Mouse (Mus musculus) granulocyte monocyte progenitor cell, adult 5-6 weeks (primary cell): Measurements from ENCODE around the gene Cwh43. TPM values are rescaled to one million over a fixed set of nuclear protein-coding genes. Genes with fewer than 3 reads are reported as not detected.
"Not testable (repeated sequence)": the region's sequence is repeated elsewhere in the genome, so short reads cannot be mapped to it uniquely, and the experiment has no call there.

Experiments used
- ATAC-seq: replicated peaks from 2 replicates; pipeline ENCODE4 v1.8.0; 2016; ENCODE audit warnings: mild to moderate bottlenecking, moderate TSS enrichment, inconsistent platforms; ENCODE audit not compliant: poor library complexity, severe bottlenecking
- total RNA-seq, 2 experiments: library from RNA; stranded (forward) in 1 of 2; stranded (reverse) in 1 of 2; fragments of 200-712, 200-1000 nt in 1 of 2; fragments of >200 nt in 1 of 2; fragmentation: Nextera tagmentation in 1 of 2; gene quantifications; 2 replicates each; pipeline ENCODE4 v1.2.3; 2014 to 2017

Cwh43 gene
- total RNA-seq, 2 experiments from 2014 or later, result not detected

- ATAC-seq, result no peak
Measured at GRCm38 (mm10) chr5:73468462-73469433, 62.9 kb downstream of the Cwh43 start.

GRCm38 (mm10) chr5:73474412-73475405, 68.8 kb downstream of the Cwh43 start:
- ATAC-seq, result no peak

DNA sequence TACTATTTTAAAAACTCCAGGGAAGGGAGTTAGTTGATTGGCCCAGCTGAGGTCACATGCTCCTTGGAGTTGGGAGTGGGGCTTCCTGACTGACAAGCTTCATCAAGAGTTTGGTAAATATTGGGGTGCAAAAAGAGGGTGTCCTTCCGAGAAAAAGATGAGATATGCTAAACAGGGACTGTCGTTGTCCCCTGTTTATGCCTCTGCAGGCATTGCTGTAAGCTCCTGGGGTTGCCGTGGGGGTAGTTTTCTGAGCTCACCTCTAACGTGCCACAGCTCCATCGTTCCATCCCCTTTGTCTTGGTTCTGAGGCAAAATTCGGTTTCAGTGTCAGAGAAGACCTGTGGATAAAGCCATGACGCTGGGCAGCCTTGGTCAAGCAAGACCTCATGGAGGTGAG, 74.8 kb downstream of the Cwh43 start, which contains the start of gene Dcun1d4:
TSS of gene Dcun1d4 (plus strand) at position 301 of the 400 bp plus-strand sequence.
- no peak for ATAC-seq

- ATAC-seq, result no peak
Measured at GRCm38 (mm10) chr5:73481401-73481800, 75.5 kb downstream of the Cwh43 start.

- ATAC-seq, result not testable (repeated sequence)
Measured at GRCm38 (mm10) chr5:73482381-73482780, 76.5 kb downstream of the Cwh43 start.

GRCm38 (mm10) chr5:73484016-73484615, 78.2 kb downstream of the Cwh43 start:
- ATAC-seq, result no peak

GRCm38 (mm10) chr5:73486451-73486850, 80.6 kb downstream of the Cwh43 start:
- ATAC-seq, result no peak

- ATAC-seq, result no peak
Measured at GRCm38 (mm10) chr5:73489915-73490314, 84.0 kb downstream of the Cwh43 start.

DNA sequence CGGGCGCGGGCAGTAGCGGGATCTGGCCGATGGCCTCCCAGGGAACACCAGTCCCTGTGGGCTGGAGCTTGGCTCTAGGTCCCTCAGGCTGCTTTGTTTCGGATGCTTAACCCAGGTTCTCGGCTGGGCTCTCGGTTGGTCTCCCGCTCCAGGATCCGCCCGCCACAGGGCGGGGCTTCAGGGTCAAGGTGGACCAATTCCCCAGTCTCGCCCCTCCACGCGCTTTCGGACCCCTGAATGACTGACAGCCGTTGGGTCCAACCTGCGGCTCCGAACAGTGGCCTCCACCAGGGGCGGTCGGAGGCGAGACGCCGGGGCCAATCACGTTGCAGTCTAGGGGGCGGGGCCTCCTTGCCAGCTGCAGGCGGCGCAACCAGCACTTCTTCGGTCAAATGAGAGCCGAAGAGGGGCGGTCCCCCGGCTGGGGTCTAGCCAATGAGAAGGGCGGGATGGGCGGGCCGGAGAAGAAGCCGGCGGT, 84.8 kb downstream of the Cwh43 start:
- ATAC-seq, result peak; percentile 87

DNA sequence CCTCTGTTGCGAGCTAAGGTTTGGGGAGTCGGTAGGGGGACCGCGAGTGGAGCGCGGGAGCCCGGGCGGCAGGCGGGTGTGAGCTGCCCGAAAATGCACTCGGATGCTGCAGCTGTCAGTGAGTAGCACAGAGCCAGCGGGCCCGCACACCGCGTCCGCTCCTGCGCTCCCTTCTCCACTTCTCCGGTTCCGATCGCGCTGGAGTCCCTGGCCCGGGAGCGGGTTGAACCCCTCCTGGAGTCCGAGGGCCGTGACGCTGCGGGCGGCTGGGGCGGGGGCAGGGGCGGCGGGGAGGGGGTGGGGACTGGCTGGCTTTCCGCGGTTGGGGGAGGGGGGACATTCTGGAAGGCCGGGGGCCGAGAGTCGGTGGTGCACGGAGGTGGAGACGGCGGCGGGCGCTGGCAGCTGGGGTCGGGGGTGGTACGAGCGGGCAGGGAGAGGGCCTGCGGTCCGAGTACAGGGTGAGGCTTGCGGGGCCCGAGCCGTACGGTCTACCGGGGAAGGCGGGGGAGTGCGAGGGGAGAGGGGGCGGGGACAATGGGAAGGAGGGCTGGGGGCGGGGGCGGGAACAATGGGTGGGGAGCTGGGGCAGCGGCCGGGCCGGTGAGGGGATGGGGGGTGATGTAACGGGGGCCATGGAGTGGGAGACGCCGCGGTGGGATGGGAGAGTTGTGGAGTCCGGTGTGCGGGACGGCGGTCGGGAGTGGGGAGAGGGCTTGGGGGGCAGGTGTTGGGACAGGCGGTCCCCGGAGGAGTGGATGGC, 85.4 kb downstream of the Cwh43 start:
- no peak for ATAC-seq

DNA sequence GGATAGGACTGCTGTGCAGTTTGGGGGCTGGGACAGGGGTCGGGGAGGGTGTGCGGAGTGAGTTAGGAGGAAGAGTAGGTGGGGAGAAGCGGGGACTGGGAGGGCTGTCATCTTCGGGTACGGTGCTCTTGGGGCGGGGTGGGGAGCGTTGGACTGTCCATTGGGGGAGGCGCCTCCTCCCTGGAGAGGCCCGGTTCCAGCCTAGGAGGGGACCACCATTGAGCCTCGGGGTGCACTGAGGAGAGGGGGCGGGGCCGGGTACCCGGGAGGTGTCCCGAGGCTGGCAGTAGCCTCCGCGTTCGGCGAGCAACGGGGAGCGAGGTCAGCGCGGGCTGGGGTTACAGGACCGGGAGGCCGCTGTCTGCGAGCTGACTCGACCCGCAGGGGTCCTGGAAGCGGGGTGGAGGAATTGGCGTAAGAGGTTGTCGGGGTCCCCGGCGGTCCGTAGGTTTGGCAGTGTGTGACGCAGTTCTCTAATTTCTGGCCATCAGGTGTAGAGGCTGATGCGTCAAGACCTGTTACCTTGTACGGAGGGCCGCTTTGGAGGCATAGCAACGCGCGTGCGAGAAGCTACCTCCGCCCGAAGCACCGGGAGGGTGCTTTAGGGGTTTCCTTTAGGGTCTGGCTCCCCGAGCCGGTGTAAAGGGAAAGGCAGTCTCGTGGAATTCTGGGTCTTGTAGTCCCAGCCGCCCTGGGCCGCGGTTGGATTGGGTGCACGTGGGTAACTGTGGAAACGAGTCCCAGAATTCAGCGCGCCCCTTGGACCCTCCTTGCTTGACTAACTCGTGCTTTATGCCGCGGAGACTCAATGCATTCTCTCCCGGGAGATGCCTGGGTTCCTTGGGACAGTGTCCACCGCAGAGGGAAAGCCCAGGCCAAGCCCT, 86.2 kb downstream of the Cwh43 start:
- ATAC-seq, result peak; percentile 64

GRCm38 (mm10) chr5:73497401-73497800, 91.5 kb downstream of the Cwh43 start:
- ATAC-seq, result no peak

DNA sequence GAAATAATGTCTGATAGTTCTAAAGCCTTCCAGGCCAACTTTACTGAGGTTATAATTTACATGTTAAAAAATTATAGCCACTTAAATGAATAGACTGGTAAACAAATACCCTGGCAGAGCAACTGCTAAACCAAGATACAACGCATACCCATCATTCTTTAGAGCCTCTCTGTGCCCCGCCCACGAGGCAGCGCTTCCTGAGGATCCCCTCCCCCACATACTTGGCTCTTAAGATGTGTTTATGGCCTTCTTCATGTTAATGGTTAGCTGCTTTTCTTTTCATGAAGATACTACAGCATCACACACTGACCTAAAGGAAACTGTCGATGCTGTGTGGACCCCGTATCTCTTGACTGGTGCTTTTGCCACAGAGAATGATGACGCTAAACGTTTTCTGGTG, 92.7 kb downstream of the Cwh43 start:
- ATAC-seq, result no peak

DNA sequence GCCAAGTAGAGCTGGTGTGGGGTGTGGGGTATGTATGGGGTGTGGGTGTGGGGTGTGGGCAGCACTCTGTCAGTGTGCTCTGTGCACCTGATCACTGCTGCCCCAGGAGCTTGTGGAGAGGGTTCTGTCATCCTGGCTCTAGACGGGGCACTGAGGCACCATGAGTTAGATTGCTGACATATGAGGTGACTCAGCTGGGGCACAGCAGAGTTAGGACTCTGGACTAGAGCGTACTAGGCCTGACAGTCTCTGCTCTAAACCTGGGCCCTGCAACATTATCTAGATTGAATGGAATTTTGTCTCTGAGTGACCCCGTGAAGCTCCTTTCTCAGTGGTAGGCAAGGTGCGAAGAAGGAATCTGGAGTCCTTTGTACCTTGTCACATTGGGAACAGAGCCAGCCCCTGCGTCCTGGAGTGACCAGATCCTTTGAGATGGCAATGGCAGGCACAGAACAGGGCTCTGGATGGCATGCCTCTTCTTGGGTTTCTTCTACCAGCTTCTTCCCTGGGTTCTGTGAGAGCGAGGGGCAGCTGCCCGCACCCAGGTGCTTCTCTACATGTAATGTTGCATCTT, 95.1 kb downstream of the Cwh43 start:
- no peak for ATAC-seq

- no peak for ATAC-seq
Measured at GRCm38 (mm10) chr5:73502422-73502821, 96.5 kb downstream of the Cwh43 start.
